Mouse (Mus musculus): Measurements from ENCODE around the gene Gata2.
A peak's percentile ranks its signal among the peaks of the same experiment; 100 is the strongest.

Gata2 gene

DNA sequence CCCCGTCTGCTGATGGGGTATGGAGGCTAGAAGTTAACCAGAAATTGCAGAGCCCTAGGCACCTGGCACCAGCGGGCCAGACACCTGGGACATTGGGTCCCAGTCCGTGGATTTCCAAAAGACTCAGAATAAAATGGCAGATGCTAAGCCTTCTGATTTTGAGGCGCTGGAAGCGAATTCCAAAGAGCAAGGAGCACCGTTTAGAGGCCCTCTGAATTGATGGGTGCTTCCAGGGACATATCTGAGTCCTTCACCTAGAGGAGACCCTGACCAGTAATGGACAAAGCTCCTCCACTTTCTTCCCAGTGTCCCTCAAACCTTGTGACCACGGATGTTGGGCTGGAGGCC is 1.3 kb downstream of the Gata2 start:
- DNase-seq (ENCODE audit: low read depth, low spot score): no peak

DNA sequence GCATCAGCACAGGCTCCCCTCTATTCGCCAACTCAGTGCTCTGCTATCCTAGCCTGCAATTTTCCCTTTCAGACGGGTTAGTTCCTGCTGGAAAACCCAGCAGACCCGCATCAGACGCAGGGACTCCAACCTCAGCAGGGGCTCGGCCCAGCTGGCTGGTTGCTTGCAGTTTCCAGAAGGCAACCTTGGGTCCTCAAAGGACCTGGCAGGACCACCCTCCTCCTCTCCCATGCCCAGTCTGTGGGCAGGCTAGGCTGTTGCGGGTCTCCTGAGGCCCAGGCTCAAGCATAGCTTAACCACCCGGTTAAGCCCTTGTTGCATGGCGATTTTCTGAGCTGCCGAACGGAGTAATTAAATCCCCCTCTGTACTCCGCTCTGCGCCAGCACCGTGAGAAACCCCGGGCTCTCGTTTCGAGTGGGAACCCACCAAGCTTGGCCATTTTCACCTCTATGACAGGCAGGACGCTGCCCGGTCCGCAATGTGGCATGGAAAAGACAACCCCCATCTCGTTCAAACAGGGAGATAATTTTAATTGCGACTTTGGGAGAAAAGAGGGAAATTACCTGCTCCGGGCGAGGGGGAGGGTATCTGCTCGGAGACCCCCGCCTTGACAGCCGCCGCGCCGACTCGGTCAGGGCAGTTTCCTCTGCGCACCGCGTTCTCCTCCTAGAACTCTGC is 2.5 kb downstream of the Gata2 start:
- no peak for DNase-seq (ENCODE audit: low read depth, low spot score)

DNA sequence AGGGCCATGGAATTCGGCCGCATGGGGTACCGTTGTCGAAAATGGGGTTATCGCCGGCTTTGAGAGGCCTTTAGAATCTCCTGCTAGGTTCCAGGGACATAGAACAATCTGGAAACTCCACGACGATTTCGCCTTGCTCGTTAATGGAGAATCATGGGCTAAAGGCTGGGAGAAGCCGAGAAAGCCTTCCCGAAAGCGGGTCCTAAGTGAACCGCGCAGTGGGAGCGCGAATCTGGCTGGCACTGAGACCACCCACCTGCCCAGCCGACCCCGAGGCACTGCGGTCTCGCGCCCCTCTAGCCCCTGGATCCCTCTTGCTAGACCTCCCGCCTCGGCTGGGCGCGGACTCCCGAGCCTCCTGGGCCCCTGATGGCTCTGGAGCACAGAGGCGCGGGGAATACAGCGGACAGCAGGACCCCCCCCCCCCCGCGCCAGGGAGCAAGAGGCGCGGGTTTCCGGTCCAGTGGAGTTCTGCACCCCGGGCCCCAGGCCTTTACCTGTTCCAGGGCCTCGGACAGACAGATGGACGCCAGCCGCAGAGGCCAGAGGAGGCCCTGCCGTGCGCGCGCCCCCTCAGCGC is 3.1 kb downstream of the Gata2 start:
- no peak for DNase-seq (ENCODE audit: low read depth, low spot score)

DNA sequence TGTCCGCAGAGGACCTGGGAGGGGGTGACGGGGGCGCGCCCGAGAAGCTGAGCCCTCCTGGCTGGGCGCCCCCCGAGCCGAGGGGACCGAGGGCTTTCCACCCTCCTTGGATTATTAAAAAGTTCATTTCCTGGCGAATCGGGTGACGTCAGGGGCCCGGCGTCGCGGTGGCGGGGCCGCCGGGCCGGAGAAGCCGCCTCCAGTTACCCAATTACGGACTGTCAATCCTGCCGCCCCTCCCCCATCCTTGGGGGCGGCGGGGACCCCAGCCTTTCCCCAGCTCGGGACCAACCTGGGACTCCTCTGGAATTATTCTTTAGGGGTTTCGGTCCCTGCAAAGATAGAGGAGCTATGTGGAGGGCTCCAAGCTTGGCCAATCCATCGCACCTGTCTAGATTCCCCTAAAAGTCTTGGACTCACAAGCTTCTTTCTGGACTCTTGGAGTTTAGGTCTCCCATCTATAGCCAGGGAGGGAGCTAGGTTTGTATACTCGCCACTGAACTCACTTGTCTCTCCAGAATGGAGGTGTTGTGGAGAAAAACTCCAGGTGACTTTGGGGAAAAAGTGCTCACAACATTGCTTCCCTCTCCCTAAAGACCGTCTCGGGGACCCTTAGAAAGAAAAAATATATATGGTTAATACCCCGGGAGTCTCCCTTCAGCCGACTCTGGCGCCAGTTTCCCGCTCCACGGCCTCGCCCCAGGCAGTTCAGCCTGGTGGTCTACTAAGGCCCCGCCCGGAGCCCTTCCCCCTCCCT is 3.8 kb downstream of the Gata2 start:
- DNase-seq (ENCODE audit: low read depth, low spot score): no peak

DNA sequence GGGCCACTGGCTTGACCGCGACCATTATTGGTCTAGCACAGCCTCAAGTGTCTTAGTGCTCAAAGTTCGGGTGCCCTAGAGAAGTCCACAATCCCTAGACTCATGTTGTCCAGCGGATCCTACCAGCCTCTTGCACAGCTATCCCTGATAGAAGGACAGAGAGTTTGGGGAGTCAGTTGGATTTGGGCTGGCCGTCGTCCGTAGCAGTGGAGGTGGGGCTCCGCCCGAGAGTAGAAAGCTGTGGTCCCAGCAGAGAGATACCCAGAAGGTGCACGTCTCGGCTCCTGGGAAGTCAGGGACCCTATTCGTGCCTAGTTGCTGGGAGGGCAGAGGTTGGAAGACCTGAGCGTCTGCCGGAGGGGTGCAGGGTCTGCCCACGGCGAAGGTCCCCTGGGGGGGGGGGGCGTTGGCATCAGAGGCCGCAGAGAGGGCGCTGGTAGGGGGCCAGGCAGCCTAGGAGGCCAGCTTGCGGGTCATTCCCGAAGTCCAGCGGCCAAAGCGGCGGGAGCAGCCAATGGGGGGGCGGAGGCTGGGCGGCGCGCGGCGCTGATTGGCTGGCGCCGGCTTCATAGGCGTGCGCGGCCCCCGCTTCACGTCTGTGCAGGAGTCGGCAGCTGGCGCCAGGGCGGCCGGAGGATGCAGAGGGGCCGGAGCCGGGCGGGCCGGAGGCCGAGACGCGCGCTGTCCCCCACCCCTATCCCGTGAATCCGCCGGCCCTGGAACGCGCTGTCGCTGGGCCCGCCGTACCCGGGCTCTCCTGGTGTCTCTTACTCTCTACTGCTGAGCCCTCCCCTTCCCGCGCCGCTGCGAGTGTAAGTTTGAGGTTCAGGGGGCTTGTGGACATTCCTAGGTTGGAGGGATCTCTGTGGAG is 4.6 kb downstream of the Gata2 start:
- DNase-seq (ENCODE audit: low read depth, low spot score): no peak

DNA sequence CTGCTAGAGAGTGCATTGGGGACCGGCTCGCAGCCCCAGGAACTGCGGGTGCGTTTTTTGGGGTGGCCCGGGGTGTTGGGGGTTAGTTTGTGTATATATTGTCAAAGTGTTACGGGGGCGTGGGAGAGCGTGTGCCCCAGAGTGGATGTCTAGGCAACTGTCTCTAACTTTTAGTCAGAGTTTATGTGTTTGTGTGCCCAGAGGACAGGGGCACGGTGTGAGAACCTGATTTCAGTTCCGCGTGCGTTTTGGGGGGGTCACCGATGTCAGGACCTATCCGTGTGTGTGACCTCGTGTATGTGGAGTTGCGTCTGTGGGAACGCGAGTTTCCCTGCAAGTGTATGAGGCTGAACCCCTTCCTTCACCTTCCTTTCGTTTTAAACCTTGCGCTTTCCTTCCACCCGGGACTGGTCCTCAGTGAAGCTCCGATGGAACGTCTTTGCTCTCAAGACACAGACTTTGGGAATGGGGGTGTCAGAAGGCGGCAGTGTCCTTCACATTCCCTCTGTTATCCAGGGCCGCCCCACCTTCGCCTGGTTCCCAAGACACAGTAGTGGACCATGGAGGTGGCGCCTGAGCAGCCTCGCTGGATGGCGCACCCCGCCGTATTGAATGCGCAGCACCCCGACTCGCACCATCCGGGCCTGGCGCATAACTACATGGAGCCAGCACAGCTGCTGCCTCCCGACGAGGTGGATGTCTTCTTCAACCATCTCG is 5.5 kb downstream of the Gata2 start:
- DNase-seq (ENCODE audit: low read depth, low spot score): no peak

DNA sequence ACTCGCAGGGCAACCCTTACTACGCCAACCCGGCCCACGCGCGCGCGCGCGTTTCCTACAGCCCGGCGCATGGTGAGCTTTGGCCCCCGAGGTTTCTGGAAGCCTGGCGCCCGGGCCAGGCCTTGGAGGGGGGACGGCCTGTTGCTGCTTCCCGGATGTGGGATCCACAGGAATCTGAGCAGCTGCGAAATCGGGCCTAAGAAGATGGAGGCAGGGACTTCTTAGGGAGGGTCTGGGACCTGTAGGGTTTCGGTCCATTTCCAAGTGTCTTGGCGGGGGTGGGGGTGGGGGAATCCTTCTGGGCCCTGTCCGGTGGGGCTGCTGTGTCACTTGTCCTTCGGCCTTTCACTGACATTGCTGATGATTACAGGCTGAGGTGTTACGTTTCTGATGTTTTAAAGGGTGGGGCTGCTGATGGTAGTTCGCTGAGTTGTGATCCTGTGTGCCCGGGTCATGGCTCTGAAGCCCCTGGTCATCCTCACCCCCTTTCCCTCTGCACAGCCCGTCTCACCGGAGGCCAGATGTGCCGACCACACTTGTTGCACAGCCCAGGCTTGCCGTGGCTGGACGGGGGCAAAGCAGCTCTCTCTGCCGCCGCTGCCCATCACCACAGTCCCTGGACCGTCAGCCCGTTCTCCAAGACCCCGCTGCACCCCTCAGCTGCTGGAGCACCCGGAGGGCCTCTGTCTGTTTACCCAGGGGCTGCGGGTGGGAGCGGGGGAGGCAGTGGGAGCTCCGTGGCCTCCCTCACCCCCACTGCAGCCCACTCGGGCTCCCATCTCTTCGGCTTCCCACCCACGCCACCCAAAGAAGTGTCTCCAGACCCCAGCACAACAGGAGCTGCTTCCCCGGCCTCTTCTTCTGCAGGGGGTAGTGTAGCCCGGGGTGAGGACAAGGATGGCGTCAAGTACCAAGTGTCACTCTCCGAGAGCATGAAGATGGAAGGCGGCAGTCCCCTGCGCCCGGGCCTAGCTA is 6.3 kb downstream of the Gata2 start:
- DNase-seq (ENCODE audit: low read depth, low spot score): no peak

DNA sequence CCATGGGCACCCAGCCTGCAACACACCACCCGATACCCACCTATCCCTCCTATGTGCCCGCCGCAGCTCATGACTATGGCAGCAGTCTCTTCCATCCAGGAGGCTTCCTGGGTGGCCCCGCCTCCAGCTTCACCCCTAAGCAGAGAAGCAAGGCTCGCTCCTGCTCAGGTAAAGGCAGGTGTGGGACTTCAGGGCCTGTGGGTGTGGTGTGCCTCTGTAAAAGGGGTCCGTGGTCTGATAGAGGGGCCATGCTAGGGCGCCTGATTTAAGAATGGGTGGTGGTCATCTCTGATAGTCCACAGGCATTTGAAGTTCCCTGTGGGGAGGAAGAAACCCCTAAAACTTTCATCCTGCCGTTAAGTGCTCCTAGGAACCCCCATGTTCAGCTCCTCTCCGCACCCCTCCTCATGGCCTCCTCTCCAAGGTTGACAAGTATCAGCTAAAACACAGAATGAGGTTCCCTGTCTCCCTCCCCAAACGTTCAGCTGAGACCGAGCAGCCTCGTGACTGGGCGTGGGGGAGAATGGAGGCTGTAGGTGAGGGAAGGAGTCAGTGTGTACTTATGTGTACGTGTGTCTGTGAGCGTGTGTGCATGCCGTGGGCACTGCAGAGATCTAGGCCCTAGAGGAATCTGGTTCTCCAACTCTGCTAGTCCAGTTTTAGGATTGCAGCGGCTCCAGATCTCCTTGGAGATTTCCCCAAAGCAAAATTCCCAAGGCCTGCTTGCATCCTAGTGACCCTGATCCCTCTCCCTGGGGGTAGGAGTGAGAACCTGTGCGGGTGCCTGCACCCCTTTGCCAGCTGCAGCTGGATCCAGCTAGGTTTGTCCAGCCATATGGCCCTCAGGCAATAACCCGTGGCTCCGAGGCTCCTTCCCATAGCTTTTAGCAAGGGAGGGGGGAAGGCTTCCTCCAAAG is 7.3 kb downstream of the Gata2 start:
- no peak for DNase-seq (ENCODE audit: low read depth, low spot score)

DNA sequence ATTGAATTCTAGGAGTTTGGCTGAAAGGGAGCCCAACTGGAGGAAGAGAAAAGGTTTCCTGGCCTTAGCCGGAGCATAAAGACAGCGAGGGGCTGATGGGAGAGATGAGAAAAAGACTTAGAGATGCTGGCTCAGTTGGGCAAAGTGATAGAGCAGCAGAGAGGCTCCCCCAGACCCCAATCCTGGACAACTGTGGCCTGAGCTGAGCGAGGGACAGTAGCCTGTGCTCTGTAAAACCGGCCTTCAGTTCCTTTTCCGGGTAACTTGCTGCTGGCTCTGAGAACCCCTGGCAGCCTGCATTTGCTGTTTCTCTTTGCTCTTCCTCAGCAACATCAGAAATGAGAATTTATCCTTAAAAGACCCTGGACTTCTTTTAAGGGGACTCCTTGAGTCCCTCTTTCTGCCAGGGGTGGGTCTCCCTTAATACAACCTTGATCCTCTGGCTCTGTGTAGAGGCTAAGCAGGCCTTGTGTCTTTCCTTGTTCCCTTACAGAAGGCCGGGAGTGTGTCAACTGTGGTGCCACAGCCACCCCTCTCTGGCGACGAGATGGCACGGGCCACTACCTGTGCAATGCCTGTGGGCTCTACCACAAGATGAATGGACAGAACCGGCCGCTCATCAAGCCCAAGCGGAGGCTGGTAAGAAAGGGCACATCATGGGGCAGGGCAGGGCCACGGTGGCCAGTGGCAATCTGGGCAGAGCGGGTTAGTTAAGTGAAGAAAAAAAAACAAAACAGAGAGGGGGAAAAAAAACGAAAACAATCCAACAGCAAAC is 8.4 kb downstream of the Gata2 start:
- no peak for DNase-seq (ENCODE audit: low read depth, low spot score)

DNA sequence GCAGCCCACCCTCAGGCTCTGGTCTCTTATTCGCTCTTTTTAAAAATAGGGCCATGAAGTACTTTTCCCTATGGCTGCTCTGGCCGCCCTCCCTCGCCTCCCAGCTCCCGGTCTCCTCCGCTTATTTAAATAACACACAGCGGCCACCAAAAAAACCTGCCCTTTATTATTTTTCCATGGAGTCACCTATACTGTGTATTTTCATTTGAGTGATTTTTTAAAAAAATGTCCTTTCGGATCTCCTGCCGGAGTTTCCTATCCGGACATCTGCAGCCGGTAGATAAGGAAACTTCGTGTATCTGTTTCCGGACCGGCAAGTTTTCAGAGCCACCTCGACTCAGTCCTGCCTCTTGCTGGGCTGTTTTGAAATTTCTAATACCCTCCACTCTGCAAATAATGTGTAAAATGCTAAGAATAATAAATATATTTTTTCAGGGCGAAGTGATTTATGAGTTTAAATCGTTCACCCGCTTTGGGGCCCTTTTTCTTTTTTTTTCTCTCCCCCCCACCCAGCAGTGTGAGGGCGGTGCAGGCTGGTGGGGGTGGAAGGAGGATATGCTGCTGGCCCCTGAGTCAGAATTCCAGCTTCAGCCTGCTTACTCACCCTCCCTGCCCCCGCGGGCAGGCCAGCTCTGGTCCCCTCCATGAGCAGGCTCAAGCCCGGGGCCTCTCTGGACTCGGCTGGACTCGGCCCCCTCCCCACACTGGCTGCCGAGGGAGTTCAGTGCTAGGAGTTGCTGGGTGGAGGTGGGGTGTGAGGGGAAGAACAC is 9.4 kb downstream of the Gata2 start:
- DNase-seq (ENCODE audit: low read depth, low spot score): peak; percentile 11

DNA sequence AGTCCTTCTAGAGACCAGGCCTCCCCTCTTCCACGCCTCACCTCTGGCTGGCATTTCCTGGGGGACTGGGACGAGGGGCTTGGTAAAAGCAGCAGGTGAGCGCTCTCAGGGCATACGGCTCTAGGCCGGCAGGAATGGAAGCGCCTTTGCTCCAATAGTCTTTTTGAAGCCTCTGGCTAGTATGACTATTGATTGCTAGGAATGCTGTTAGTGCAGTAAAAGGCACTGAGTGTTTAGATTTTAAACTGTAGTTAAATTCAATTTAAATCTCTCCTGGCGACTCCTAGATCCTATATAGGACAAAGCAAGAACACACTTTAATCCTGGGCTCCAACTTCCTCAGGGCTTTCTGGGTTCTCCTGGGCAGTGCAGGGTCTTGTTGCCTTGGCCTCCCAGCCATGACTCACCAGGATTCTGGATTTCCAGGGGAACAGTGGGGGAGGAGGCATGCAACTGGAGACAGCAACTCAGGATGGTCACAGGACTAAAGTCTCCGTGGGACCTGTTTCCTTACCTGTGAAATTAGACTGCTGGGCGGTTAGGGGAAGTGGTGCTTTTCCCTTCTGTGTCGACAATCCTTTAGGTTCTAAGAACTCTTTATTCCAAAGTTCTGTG is 10.2 kb downstream of the Gata2 start:
- no peak for DNase-seq (ENCODE audit: low read depth, low spot score)

DNA sequence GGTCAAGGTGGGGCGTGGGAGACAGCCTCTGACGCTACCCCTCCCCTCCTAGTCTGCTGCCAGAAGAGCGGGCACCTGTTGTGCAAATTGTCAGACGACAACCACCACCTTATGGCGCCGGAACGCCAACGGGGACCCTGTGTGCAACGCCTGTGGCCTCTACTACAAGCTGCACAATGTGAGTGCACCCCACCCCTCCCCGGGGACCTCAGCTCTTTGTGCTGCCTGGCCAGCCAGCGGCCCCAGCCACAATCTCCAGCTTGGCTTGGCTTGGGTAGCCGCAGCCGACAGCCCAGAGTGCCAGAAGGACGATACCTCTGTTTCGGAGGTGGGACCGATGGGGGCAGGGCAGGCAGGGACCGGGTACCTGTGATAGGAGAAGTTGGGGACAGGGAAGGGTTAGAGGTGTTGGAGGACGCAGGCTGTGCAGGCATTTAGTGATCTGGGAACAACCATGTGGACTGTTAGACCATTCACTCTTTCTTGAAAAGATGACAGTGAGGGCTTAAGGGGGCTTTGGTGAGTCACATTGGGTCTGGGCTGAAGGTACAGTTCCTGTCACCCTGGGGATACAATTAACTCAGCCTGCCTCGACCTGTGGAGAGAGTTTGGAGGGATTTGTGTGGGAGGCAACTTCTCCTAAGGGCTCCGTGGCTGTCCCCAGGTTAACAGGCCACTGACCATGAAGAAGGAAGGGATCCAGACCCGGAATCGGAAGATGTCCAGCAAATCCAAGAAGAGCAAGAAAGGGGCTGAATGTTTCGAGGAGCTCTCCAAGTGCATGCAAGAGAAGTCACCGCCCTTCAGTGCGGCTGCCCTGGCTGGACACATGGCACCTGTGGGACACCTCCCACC is 11.1 kb downstream of the Gata2 start:
- no peak for DNase-seq (ENCODE audit: low read depth, low spot score)

DNA sequence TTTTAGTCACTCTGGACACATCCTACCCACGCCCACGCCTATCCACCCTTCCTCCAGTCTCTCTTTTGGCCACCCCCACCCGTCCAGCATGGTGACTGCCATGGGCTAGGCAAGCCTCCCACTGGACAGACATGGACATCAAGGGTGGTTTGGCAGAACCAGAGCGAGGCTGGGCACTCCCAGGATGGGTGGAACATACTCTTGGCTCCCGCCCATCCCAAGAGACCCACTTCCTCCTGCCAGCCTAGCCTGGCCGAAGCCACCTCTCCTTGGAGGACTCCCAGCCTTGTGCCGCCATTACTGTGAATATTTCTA is 11.7 kb downstream of the Gata2 start:
- no peak for DNase-seq (ENCODE audit: low read depth, low spot score)

DNA sequence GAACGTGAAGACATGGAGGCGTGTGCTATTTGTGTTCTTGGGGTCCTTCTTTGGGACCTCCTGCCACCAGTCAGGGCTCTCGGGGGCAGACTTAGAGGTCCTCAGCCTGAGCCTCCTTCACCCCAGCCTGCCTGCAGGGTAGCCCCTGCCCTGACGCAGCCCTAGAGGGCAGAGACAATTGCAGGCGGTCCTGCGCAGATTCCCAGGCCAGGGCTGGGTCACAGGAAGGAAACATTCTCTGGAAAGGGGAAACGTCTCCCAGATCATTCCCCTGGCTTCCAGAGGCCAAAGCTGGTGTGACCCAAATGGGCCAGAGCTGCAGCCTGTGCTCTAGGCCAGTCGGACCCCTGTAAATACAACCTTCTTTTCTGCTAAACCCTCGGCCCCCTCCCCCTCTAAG is 12.2 kb downstream of the Gata2 start:
- no peak for DNase-seq (ENCODE audit: low read depth, low spot score)

DNA sequence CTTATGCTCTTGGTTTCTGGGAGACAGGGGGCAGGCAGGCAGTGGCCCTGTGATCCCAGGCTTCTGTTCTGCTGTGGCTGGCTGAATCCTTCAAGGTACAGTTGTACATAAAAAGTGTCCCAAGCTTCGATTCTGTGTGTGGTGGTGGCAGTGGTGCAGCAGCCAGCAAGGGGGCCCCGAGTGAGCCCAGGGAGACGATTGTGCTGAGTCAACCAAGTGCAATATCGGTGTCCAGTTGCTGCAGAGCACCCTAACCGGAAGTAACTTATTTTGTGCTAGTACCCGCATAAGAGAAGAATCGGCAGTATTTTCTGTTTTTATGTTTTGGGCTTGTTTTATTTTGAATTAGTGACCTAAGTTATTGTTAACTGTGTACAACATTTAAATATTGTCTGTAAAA is 12.9 kb downstream of the Gata2 start:
- DNase-seq (ENCODE audit: low read depth, low spot score): no peak

DNA sequence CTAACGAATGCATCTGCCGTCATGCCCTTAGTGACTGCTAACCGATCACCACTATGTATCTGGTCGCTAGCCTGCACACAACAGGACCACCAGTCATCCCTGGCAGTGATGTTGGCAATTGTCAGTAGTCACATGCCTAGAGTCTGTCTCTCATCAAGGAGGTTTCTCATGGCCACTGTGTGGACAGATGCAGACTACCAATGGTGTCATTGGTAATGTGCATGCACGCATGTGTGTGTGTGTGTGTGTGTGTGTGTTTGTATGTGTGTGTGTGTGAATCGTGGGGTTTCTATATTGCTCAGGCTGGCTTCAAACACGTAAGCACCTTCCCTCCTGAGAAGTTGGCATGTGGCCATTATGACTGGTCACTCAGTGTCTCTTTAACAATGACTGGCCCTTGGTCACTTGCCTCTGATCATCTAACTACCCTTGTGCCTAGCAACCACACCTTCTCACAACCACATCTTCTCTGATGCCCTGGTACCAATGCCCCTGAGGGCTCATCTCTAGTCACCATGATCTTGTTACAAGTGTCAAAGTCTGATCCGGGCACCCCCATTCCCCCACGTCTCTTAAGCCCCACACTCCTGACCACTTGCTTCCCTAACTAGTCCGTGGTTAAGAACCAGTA is 13.8 kb downstream of the Gata2 start:
- no peak for DNase-seq (ENCODE audit: low read depth, low spot score)
